Mouse (Mus musculus) ES-E14 (cell line): Measurements from ENCODE around the gene Vps45.

ENCODE experiments used
- HCFC1 ChIP-seq: IDR thresholded peaks from 2 replicates; pipeline ENCODE4 v1.6.1; 2012; ENCODE audit warnings: low read length, inconsistent platforms, borderline replicate concordance; ENCODE audit not compliant: insufficient read depth
- MAFK ChIP-seq: IDR thresholded peaks from 2 replicates; pipeline ENCODE4 v1.6.1; 2014; ENCODE audit warnings: mild to moderate bottlenecking, low read depth, low read length, inconsistent platforms; ENCODE audit not compliant: insufficient read depth

- TF ChIP-seq MAFK (no peak), HCFC1 (no peak)
Observed at GRCm38 (mm10) chr3:95959082-95959481, 99.2 kb downstream of the Vps45 start.
